Mouse (Mus musculus): ENCODE measurements around the gene Tfap2a.

Gene Tfap2a

DNA sequence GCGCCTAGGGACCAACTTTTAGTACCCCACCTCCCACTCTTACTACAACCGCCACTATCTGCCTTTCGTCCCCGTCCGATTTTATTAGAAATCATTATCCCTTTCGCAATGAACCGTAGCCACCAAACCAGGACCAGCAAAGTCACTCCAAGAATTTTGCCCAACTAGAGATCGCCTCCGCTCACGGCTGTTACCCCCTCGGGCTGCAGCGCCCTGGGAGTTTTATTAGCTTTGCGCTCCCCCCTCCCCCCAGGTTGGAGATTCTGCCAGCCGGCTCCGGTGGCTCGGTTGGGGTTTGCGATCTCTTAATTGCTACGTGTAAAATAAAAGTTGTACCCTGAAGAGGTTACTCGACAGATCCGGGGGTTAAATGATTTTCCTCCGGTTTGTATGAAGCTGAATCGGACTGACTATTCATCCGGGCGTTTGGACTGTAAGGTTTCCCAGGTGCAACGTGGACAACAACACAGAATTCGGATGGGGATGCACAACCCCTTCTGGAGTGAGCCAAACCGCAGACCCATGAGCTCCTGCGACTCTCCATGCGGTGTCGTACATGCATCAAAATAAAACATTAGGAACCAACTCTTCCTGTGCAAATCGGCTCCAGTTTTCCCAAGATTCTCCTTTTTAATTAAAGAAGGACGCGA is 3.7 kb downstream of the Tfap2a start:
- no peak for DNase-seq (ENCODE audit: low spot score in 2 of 2)

- no peak for DNase-seq (ENCODE audit: low spot score in 2 of 2)
Observed at GRCm38 (mm10) chr13:40733542-40734151, 4.5 kb downstream of the Tfap2a start.

GRCm38 (mm10) chr13:40732816-40733541 is 5.2 kb downstream of the Tfap2a start:
- DNase-seq (ENCODE audit: low spot score in 2 of 2), result no peak

GRCm38 (mm10) chr13:40732085-40732484 is 6.1 kb downstream of the Tfap2a start:
- no peak for DNase-seq (ENCODE audit: low spot score in 2 of 2)

DNA sequence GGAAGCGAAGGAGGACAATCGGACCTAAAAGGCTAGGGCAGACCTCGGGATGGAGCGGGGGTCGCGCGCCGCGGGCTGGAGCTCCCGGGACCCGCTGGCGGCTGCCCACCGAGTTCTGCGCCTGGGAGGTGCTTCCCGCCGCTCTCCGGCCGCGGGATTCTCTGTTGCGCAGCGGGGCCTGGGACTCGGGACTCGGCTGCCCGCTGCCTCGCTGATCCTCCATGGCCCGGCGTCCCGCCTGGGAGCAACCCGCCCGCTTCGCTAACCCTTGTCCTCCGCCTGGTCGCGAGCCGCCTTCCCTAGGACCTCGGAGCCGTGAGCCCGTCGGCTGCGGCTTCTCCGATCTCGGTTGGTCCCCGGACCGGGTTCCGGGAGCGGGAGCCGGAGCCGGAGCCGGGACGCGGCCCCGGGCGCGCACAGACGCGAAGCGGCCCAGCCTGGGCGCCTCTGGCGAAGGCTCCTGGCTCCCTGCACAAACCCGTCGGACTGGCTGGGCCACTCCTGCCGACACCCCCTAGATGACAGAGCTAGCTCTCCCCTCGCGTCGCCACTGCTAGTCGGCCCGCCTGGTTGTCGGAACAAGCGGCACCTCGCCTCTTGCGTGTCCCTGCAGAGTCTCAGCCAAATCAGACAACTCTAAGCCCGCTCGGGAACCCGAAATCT is 6.9 kb downstream of the Tfap2a start:
- no peak for DNase-seq (ENCODE audit: low spot score in 2 of 2)

DNA sequence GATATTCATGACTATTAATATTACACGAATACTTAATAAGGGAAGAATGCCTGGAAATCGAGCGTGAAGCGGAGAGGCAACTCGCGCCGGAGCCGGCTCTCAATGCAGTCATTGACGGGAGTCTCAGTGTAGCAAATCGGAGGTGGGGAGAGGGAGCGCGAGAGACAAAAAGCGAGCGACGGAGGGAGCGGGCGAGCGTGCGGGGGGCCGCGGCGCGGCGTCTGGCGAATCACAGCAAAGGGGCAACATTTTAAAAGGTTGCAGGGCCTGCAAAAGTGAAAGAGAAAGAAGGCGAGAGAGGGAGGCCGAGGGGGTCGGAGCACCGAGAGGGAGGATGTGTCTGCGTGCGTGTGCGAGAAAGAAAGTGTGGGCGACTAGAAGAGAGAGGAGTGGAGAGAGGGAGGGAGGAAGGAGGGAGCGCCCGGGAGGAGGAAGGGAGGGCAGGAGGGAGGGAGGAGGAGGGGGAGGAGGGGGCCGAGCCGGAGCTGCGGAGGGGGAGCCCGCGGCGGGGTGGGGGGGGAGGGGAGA is 7.5 kb downstream of the Tfap2a start:
- no peak for DNase-seq (ENCODE audit: low spot score in 2 of 2)

DNA sequence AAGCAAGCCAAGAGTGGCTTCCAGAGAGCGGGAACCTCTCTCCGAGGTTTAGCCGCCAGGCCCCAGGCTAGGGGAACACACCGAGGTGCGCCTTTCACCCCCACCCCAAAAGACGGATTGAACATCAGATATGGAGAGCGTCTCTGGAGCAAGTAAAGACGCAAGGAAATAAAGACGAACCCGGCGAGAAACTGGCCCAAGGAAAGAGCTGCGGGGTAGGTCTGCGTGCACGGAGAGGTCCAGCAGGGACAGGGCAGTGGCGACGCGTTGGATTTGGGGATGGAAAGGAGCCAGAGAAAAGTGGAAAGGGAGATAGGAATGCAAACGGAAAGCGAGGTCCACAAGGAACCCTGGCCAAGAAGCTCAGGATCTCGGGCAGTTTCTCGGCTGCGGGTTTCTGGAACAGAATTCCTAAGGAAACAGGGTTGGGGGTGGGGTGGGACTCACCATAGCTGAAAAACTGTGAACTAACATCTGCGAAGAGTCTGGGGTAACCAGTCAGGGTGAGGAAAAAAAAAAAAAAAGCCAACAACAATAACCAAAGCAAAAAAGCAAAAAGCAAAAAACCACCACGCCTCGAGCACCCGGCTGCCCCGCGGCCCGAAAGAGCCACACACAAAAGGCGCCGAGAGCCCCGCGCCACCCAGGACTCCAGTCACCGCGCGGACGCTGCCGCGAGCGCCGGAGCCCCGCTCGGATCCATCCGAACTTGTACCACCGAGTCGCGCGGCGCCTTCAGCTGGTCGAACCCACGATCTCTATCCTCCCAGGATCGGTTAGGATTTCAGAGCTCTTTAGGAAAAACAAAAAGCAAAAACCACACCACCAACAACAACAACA is 8.4 kb downstream of the Tfap2a start:
- DNase-seq (ENCODE audit: low spot score in 2 of 2), result no peak

DNA sequence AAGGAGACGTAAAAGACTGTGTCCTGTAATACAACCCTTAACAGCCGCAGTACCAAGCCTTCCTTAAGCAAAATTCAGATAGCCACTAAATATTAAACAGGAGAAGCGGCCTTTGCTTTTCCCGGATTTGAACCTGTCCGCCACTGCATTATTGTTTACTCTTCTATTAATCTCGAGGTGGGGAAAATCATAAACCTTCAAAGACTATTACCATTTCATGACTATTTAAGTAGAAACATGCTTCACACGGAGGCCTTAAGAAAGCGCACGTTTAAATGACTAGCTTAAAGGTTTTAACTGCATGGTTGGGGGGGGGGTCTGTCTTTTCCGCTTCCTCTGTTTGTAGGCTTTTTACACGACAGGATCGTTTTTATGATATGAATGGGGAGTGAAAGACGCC is 9.1 kb downstream of the Tfap2a start:
- DNase-seq (ENCODE audit: low spot score in 2 of 2), result no peak

GRCm38 (mm10) chr13:40728626-40728990 is 9.6 kb downstream of the Tfap2a start:
- no peak for DNase-seq (ENCODE audit: low spot score in 2 of 2)

GRCm38 (mm10) chr13:40727731-40728625 is 10.2 kb downstream of the Tfap2a start:
- DNase-seq (ENCODE audit: low spot score in 2 of 2), result no peak

GRCm38 (mm10) chr13:40725924-40726323 is 12.3 kb downstream of the Tfap2a start:
- no peak for DNase-seq (ENCODE audit: low spot score in 2 of 2)

GRCm38 (mm10) chr13:40723598-40723920 is 14.6 kb downstream of the Tfap2a start:
- DNase-seq (ENCODE audit: low spot score in 2 of 2), result no peak

DNA sequence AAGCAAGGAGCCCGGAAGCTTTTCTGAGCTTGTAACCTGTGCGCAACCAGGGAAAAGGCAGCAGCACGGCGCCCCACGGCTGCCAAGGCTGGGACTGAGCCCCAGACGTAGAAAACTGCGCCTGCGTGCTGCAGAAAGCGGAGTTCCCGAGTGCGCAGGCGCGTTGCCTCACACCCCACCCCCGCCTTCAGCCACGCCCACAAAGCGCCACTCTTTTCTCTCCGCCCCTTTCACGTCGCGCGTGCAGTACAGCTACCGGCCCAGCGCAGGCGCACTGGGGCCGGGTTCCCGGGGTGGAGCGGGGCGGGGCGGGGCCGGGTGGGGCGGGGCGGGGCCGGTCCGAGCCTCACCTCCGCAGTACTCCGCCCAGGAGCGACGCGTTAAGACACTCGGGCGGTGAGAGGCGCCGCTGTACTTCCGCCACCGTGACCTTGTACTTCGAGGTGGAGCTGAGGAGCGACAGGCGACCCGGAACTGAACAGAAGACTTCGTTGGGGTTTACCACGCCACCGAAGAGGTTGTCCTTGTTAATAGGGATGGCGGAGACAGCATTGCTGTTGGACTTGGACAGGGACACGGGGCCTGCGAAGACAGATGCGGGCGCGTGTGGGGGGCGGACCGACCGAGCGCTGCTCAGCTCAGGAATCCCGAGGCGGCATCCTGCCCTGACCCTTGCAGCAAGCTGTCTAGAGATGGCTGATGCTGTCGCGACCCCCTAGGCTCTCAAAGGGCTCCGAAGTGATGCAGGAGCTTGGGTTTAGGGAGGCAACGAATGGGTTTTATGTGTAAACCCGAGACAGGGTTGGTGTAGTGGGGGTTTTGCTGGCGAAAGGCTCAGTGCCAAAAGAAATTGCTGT is 15.2 kb downstream of the Tfap2a start:
- DNase-seq (ENCODE audit: low spot score in 2 of 2), result peak; percentile 70 to 81

DNA sequence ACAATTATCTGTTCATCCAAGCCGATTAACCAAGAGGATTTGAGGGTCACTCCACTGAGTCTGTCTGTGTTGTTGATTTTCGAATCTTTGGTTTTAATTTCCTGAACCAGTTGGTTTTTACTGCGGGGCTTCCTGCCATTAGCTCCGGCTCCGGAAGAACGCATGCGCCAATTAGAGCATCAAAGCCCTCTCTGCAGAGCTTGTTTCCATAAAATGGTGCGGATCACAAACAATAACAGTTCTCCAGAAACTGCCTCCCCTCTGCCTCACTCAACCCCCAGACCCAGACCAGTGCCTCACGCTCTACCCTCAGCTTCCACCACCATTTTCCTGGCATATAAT is 18.5 kb downstream of the Tfap2a start:
- no peak for DNase-seq (ENCODE audit: low spot score in 2 of 2)

GRCm38 (mm10) chr13:40719066-40719740 is 19.0 kb downstream of the Tfap2a start:
- no peak for DNase-seq (ENCODE audit: low spot score in 2 of 2)

GRCm38 (mm10) chr13:40716771-40717716 is 21.1 kb downstream of the Tfap2a start:
- no peak for DNase-seq (ENCODE audit: low spot score in 2 of 2)

- no peak for DNase-seq (ENCODE audit: low spot score in 2 of 2)
Observed at GRCm38 (mm10) chr13:40714531-40714930, 23.6 kb downstream of the Tfap2a start.

DNA sequence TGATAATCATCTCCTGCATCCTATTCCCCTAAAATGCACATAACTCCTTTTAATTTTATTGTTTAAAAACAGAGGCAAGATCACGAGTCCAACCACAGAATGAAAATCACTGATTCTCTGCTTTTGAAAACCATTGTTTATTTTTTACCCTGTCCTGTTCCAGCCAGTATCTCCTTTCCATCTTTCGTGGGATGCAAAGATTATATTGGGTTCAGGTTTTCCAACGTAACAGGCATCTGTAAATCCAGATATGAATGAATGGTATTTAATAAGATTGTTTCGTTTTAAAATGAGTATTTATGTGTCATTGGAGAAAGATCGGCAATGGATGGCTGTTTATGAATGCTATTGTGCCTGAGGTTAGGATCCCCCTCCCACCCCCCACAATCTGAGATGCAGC is 24.5 kb downstream of the Tfap2a start:
- no peak for DNase-seq (ENCODE audit: low spot score in 2 of 2)
